Comparison of ENCODE assay signal across 23 mouse cellular contexts in genomic region chr10:24628466-24628865, GRCm38 (mm10). TPM values are rescaled to one million over a fixed set of nuclear protein-coding genes. Genes with fewer than 3 reads are reported as not detected.
DNase-seq lines count a peak whose midpoint lies in the region; ATAC-seq and TF ChIP-seq lines count a peak whose summit lies in the region.
"Had no signal": no experiment of that assay in that cellular context is flagged by ENCODE, and none has a peak within 500 bp of the region (broad histone marks: within the 10 kb centered on the region; RNA-seq: fewer than 3 reads in every experiment).

No protein-coding gene starts in this region.

- no peak for TF ChIP-seq EP300 in heart, postnatal 0 days (IDR thresholded peaks at IDR 0.05; ENCODE audit: low read depth)
- TF ChIP-seq EP300 in stomach, postnatal 0 days (optimal IDR thresholded peaks at IDR 0.05): no peak

- no peaks in the 10 kb centered on the region for H3K9me3 ChIP-seq in heart, postnatal 0 days (replicated peaks; ENCODE audit: control insufficient read depth, low read length)
- no peaks in the 10 kb centered on the region for H3K9me3 ChIP-seq in midbrain, embryonic 11.5 days (ENCODE audit: control insufficient read depth, low read length)
- no peaks in the 10 kb centered on the region for H3K9me3 ChIP-seq in midbrain, embryonic 16.5 days (replicated peaks; ENCODE audit: control insufficient read depth, low read length, poor library complexity, severe bottlenecking)
- H3K9me3 ChIP-seq in intestine, postnatal 0 days (ENCODE audit: control insufficient read depth): no peaks in the 10 kb centered on the region
- no peaks in the 10 kb centered on the region for H3K9me3 ChIP-seq in stomach, postnatal 0 days (ENCODE audit: control insufficient read depth, low read length)
- H3K9me3 ChIP-seq: forebrain, embryonic 13.5 days; hindbrain, embryonic 12.5 days; limb, embryonic 10.5 days; limb, embryonic 15.5 days; liver, embryonic 13.5 days; midbrain, embryonic 12.5 days; neural tube, embryonic 13.5 days had no signal

- H3K4me2 ChIP-seq in heart, postnatal 0 days (ENCODE audit: low read depth, low read length): peak overlapping the region; percentile 26
- H3K4me2 ChIP-seq in midbrain, embryonic 11.5 days: no peak overlapping the region
- no peak overlapping the region for H3K4me2 ChIP-seq in midbrain, embryonic 16.5 days (ENCODE audit: low read length)
- peak overlapping the region; percentile 62 for H3K4me2 ChIP-seq in intestine, postnatal 0 days (replicated peaks; ENCODE audit: low read depth)
- H3K4me2 ChIP-seq in stomach, postnatal 0 days (replicated peaks; ENCODE audit: low read depth): peak overlapping the region; percentile 23; the same call in 1 of the 2 replicates
- H3K4me2 ChIP-seq: forebrain, embryonic 13.5 days; hindbrain, embryonic 12.5 days; limb, embryonic 15.5 days; liver, embryonic 13.5 days; midbrain, embryonic 12.5 days; neural tube, embryonic 13.5 days had no signal

- no peak for ATAC-seq in heart, postnatal 0 days (ENCODE audit: insufficient read depth, low read depth)
- ATAC-seq in midbrain, embryonic 11.5 days (ENCODE audit: low FRiP score): no peak
- ATAC-seq in midbrain, embryonic 16.5 days: no peak
- ATAC-seq in intestine, postnatal 0 days: no peak
- ATAC-seq in stomach, postnatal 0 days (ENCODE audit: low FRiP score, low TSS enrichment): peak; percentile 16; the same call in 1 of the 2 replicates
- ATAC-seq: forebrain, embryonic 13.5 days; hindbrain, postnatal 0 days had no signal

- no peak for DNase-seq in heart, postnatal 0 days (ENCODE audit: low spot score)
- no peak for DNase-seq in heart, postnatal 4 days
- peak; percentile 56 for DNase-seq in midbrain, embryonic 11.5 days (ENCODE audit: low spot score, missing footprints)
- DNase-seq in stomach, postnatal 0 days (ENCODE audit: low spot score): peak; percentile 53
- no peak for DNase-seq in cerebellum, adult 9-11 months
- no peak for DNase-seq in layer of hippocampus, adult 9-11 months
- DNase-seq: adrenal gland, adult 8-10 months; cerebellum, adult 8-10 months; cerebellum, postnatal 36 days; gastrocnemius, postnatal 10 days; kidney, postnatal 10 days; liver, embryonic 13.5 days; right cerebral cortex, postnatal 4 days had no signal

- H3K4me1 ChIP-seq in heart, postnatal 0 days (ENCODE audit: control insufficient read depth, insufficient read depth): no peaks in the 10 kb centered on the region; the same call in 1 of the 2 replicates
- no peaks in the 10 kb centered on the region for H3K4me1 ChIP-seq in midbrain, embryonic 11.5 days (ENCODE audit: control insufficient read depth, insufficient read depth, low read length)
- H3K4me1 ChIP-seq in midbrain, embryonic 16.5 days (ENCODE audit: control insufficient read depth, insufficient read depth, low read length): no peaks in the 10 kb centered on the region
- no peaks in the 10 kb centered on the region for H3K4me1 ChIP-seq in intestine, postnatal 0 days (replicated peaks; ENCODE audit: control insufficient read depth, insufficient read depth, low read length)
- H3K4me1 ChIP-seq in stomach, postnatal 0 days (replicated peaks; ENCODE audit: control insufficient read depth, insufficient read depth): no peaks in the 10 kb centered on the region
- H3K4me1 ChIP-seq: hindbrain, embryonic 12.5 days; neural tube, embryonic 13.5 days had no signal

- no peak overlapping the region for H3K4me3 ChIP-seq in heart, postnatal 0 days (ENCODE audit: low read depth, low read length)
- H3K4me3 ChIP-seq in midbrain, embryonic 11.5 days (ENCODE audit: low read depth, low read length): no peak overlapping the region
- H3K4me3 ChIP-seq in midbrain, embryonic 16.5 days (ENCODE audit: low read depth, low read length): no peak overlapping the region
- peak overlapping the region; percentile 24; the same call in 1 of the 2 replicates for H3K4me3 ChIP-seq in intestine, postnatal 0 days (ENCODE audit: low read depth, low read length)
- H3K4me3 ChIP-seq in stomach, postnatal 0 days (ENCODE audit: low read depth, low read length): 0 out of 2 replicates have a peak overlapping the region, but pooled peaks have one; percentile 8
- H3K4me3 ChIP-seq: forebrain, embryonic 13.5 days; hindbrain, embryonic 12.5 days; limb, embryonic 10.5 days; limb, embryonic 15.5 days; liver, embryonic 13.5 days; midbrain, embryonic 12.5 days; neural tube, embryonic 13.5 days had no signal

- H3K36me3 ChIP-seq in heart, postnatal 0 days (replicated peaks; ENCODE audit: control insufficient read depth, insufficient read depth, low read length): no peaks in the 10 kb centered on the region
- H3K36me3 ChIP-seq in midbrain, embryonic 11.5 days (ENCODE audit: control insufficient read depth, insufficient read depth, low read length): no peaks in the 10 kb centered on the region
- no peaks in the 10 kb centered on the region for H3K36me3 ChIP-seq in midbrain, embryonic 16.5 days (ENCODE audit: control insufficient read depth, insufficient read depth, low read length)
- no peaks in the 10 kb centered on the region for H3K36me3 ChIP-seq in intestine, postnatal 0 days (ENCODE audit: control insufficient read depth, insufficient read depth)
- H3K36me3 ChIP-seq in stomach, postnatal 0 days (ENCODE audit: control insufficient read depth, insufficient read depth, low read length): no peaks in the 10 kb centered on the region
- H3K36me3 ChIP-seq: hindbrain, embryonic 12.5 days; limb, embryonic 10.5 days; limb, embryonic 15.5 days; liver, embryonic 13.5 days; midbrain, embryonic 12.5 days; neural tube, embryonic 13.5 days had no signal

- H3K9ac ChIP-seq in heart, postnatal 0 days (replicated peaks; ENCODE audit: low read depth, low read length): no peak overlapping the region
- no peak overlapping the region for H3K9ac ChIP-seq in midbrain, embryonic 11.5 days (ENCODE audit: low read length)
- no peak overlapping the region for H3K9ac ChIP-seq in midbrain, embryonic 16.5 days (ENCODE audit: low read depth, low read length)
- no peak overlapping the region; the same call in 1 of the 2 replicates for H3K9ac ChIP-seq in intestine, postnatal 0 days (ENCODE audit: low read depth, low read length)
- no peak overlapping the region; the same call in 1 of the 2 replicates for H3K9ac ChIP-seq in stomach, postnatal 0 days (ENCODE audit: low read length)
- H3K9ac ChIP-seq: forebrain, embryonic 13.5 days; hindbrain, embryonic 12.5 days; limb, embryonic 15.5 days; liver, embryonic 13.5 days; midbrain, embryonic 12.5 days; neural tube, embryonic 13.5 days had no signal

- no peak for TF ChIP-seq CTCF in heart, postnatal 0 days (IDR thresholded peaks at IDR 0.05; ENCODE audit: low read depth)
- no peak for TF ChIP-seq CTCF in intestine, postnatal 0 days (IDR thresholded peaks at IDR 0.05; ENCODE audit: low read depth)
- no peak for TF ChIP-seq CTCF in stomach, postnatal 0 days (IDR thresholded peaks at IDR 0.05; ENCODE audit: low read depth)

- no peaks in the 10 kb centered on the region for H3K27me3 ChIP-seq in heart, postnatal 0 days (ENCODE audit: control insufficient read depth, insufficient read depth, low read length)
- no peaks in the 10 kb centered on the region for H3K27me3 ChIP-seq in midbrain, embryonic 11.5 days (ENCODE audit: control insufficient read depth, insufficient read depth, low read length)
- no peaks in the 10 kb centered on the region for H3K27me3 ChIP-seq in midbrain, embryonic 16.5 days (ENCODE audit: control insufficient read depth, insufficient read depth, low read depth, low read length)
- no peaks in the 10 kb centered on the region for H3K27me3 ChIP-seq in intestine, postnatal 0 days (replicated peaks; ENCODE audit: control insufficient read depth, insufficient read depth, low read length)
- H3K27me3 ChIP-seq in stomach, postnatal 0 days (ENCODE audit: control insufficient read depth, insufficient read depth, low read length): no peaks in the 10 kb centered on the region
- H3K27me3 ChIP-seq: forebrain, embryonic 13.5 days; limb, embryonic 15.5 days; liver, embryonic 13.5 days; midbrain, embryonic 12.5 days had no signal

- no peak overlapping the region for H3K27ac ChIP-seq in heart, postnatal 0 days (ENCODE audit: low read depth)
- H3K27ac ChIP-seq in midbrain, embryonic 11.5 days (ENCODE audit: low read depth, low read length): no peak overlapping the region
- H3K27ac ChIP-seq in midbrain, embryonic 16.5 days (ENCODE audit: low read length): no peak overlapping the region
- H3K27ac ChIP-seq in intestine, postnatal 0 days (ENCODE audit: low read depth, low read length): peak overlapping the region; percentile 94
- peak overlapping the region; percentile 88 for H3K27ac ChIP-seq in stomach, postnatal 0 days (replicated peaks)
- H3K27ac ChIP-seq: forebrain, embryonic 13.5 days; hindbrain, embryonic 12.5 days; hindbrain, postnatal 0 days; limb, embryonic 10.5 days; limb, embryonic 15.5 days; midbrain, embryonic 12.5 days; neural tube, embryonic 13.5 days had no signal

- WGBS in heart, postnatal 0 days: 67% methylated on average over 9 of the region's 9 CpGs
- WGBS in midbrain, embryonic 11.5 days: 83% methylated on average over 9 of the region's 9 CpGs
- 88% methylated on average over 9 of the region's 9 CpGs for WGBS in midbrain, embryonic 16.5 days
- WGBS in intestine, postnatal 0 days: 27% methylated on average over 9 of the region's 9 CpGs
- 25% methylated on average over 9 of the region's 9 CpGs for WGBS in stomach, postnatal 0 days

RNA-seq across cellular contexts. Expression of gene Ccn2, which starts 33.2 kb away (rescaled TPM):
- total RNA-seq in heart, postnatal 0 days (2014; rRNA removed; ENCODE audit: low replicate concordance): 265 and 376 TPM in 2 replicates
- polyA plus RNA-seq in heart, postnatal 0 days (2015; fragmentation: Nextera tagmentation; extraction: Ambion mirVana): 15.3 and 24.4 TPM in 2 replicates
- total RNA-seq in heart, postnatal 4 days (2021): 100 to 1,000 TPM; 160 to 233 TPM
- polyA plus RNA-seq in midbrain, embryonic 11.5 days (2014; fragmentation: Nextera tagmentation; extraction: Ambion mirVana): 3.2 and 3.8 TPM in 2 replicates
- 2.0 and 3.6 TPM in 2 replicates for polyA plus RNA-seq in midbrain, embryonic 16.5 days (2015; fragmentation: Nextera tagmentation; extraction: Ambion mirVana)
- polyA plus RNA-seq in intestine, postnatal 0 days (2015; fragmentation: Nextera tagmentation; extraction: Ambion mirVana): 7.8 and 10.2 TPM in 2 replicates
- polyA plus RNA-seq in stomach, postnatal 0 days (2015; fragmentation: Nextera tagmentation; extraction: Ambion mirVana): 19.6 and 19.7 TPM in 2 replicates
- total RNA-seq: megakaryocyte progenitor cell, adult 5-6 weeks had no signal

Comparison
In these comparisons a context has a peak if more than half of its experiments do, and no peak if none do; other contexts are left out.
1. DNase-seq: peak in midbrain, embryonic 11.5 days (single experiment) and stomach, postnatal 0 days (single experiment); none in heart, postnatal 0 days (single experiment), heart, postnatal 4 days (single experiment), cerebellum, adult 9-11 months (single experiment) and layer of hippocampus, adult 9-11 months (single experiment).
2. H3K27ac ChIP-seq: peak in intestine, postnatal 0 days (single experiment) and stomach, postnatal 0 days (single experiment); none in heart, postnatal 0 days (single experiment), midbrain, embryonic 11.5 days (single experiment) and midbrain, embryonic 16.5 days (single experiment).
3. H3K4me2 ChIP-seq: peak in heart, postnatal 0 days (single experiment), intestine, postnatal 0 days (single experiment) and stomach, postnatal 0 days (single experiment); none in midbrain, embryonic 11.5 days (single experiment) and midbrain, embryonic 16.5 days (single experiment).
4. H3K4me3 ChIP-seq: peak in intestine, postnatal 0 days (single experiment) and stomach, postnatal 0 days (single experiment); none in heart, postnatal 0 days (single experiment), midbrain, embryonic 11.5 days (single experiment) and midbrain, embryonic 16.5 days (single experiment).